Mouse (Mus musculus): Measurements from ENCODE around the gene BC035044. TPM values are rescaled to one million over a fixed set of nuclear protein-coding genes. Genes with fewer than 3 reads are reported as not detected.
A peak's percentile ranks its signal among the peaks of the same experiment; 100 is the strongest.

The BC035044 gene
- total and polyA plus RNA-seq, 2 experiments from 2014 or later, result 0.39 TPM; not detected in 1

- no peak; the same call in 1 of the 2 replicates for ATAC-seq
- WGBS, result 52% methylated on average over 2 of the region's 2 CpGs
- no peak overlapping the region for H3K27ac ChIP-seq
- no peaks in the 10 kb centered on the region for H3K4me1 ChIP-seq (ENCODE audit: insufficient read depth, low read length)
- no peaks in the 10 kb centered on the region for H3K27me3 ChIP-seq (ENCODE audit: insufficient read depth, low read length)
- H3K4me3 ChIP-seq (ENCODE audit: low read length), result no peak overlapping the region
- DNase-seq (ENCODE audit: low spot score), result peak; percentile 80
- H3K9me3 ChIP-seq (ENCODE audit: low read length), result no peaks in the 10 kb centered on the region
- H3K4me2 ChIP-seq (ENCODE audit: low read depth, low read length), result no peak overlapping the region
- TF ChIP-seq CTCF (IDR thresholded peaks at IDR 0.05; ENCODE audit: low read depth), result peak; percentile 75
- no peak overlapping the region for H3K9ac ChIP-seq (replicated peaks; ENCODE audit: low read length)
- no peaks in the 10 kb centered on the region for H3K36me3 ChIP-seq (ENCODE audit: insufficient read depth, low read length)
Observed at GRCm38 (mm10) chr6:128849902-128850301, 41.0 kb downstream of the BC035044 start.

- no peaks in the 10 kb centered on the region for H3K36me3 ChIP-seq (ENCODE audit: insufficient read depth, low read length)
- ATAC-seq (no peak), DNase-seq (ENCODE audit: low spot score) (no peak)
- no peaks in the 10 kb centered on the region for H3K9me3 ChIP-seq (ENCODE audit: low read length)
- WGBS, result 92% methylated on average over 4 of the region's 4 CpGs
- no peak for TF ChIP-seq CTCF (IDR thresholded peaks at IDR 0.05; ENCODE audit: low read depth)
- no peaks in the 10 kb centered on the region for H3K27me3 ChIP-seq (ENCODE audit: insufficient read depth, low read length)
- H3K4me1 ChIP-seq (ENCODE audit: insufficient read depth, low read length), result 0 out of 2 replicates have a peak, but pooled peaks cover 3% of the 10 kb centered on the region
- no peak overlapping the region for H3K9ac ChIP-seq (replicated peaks; ENCODE audit: low read length)
- no peak overlapping the region for H3K4me2 ChIP-seq (ENCODE audit: low read depth, low read length)
- H3K27ac ChIP-seq, result no peak overlapping the region
- H3K4me3 ChIP-seq (ENCODE audit: low read length), result no peak overlapping the region
Observed at GRCm38 (mm10) chr6:128847401-128847800, 43.5 kb downstream of the BC035044 start.

GRCm38 (mm10) chr6:128845998-128846542, 44.9 kb downstream of the BC035044 start:
- ATAC-seq (no peak), DNase-seq (ENCODE audit: low spot score) (no peak)
- H3K9me3 ChIP-seq (ENCODE audit: low read length), result no peaks in the 10 kb centered on the region
- H3K4me2 ChIP-seq (ENCODE audit: low read depth, low read length), result no peak overlapping the region
- no peak overlapping the region for H3K4me3 ChIP-seq (ENCODE audit: low read length)
- no peak overlapping the region for H3K27ac ChIP-seq
- H3K9ac ChIP-seq (replicated peaks; ENCODE audit: low read length), result no peak overlapping the region
- no peak for TF ChIP-seq CTCF (IDR thresholded peaks at IDR 0.05; ENCODE audit: low read depth)
- H3K4me1 ChIP-seq (ENCODE audit: insufficient read depth, low read length), result 0 out of 2 replicates have a peak, but pooled peaks cover 3% of the 10 kb centered on the region
- H3K27me3 ChIP-seq (ENCODE audit: insufficient read depth, low read length), result no peaks in the 10 kb centered on the region
- no peaks in the 10 kb centered on the region for H3K36me3 ChIP-seq (ENCODE audit: insufficient read depth, low read length)
- WGBS, result 69% methylated on average over 6 of the region's 9 CpGs

- WGBS, result 33% methylated on average over 7 of the region's 7 CpGs
- Histone ChIP-seq H3K27ac (no peak overlapping the region), H3K36me3 (ENCODE audit: insufficient read depth, low read length) (no peaks in the 10 kb centered on the region), H3K9ac (replicated peaks; ENCODE audit: low read length) (no peak overlapping the region), H3K4me3 (ENCODE audit: low read length) (no peak overlapping the region), H3K27me3 (ENCODE audit: insufficient read depth, low read length) (no peaks in the 10 kb centered on the region), H3K4me2 (ENCODE audit: low read depth, low read length) (no peak overlapping the region), H3K4me1 (ENCODE audit: insufficient read depth, low read length) (0 out of 2 replicates have a peak, but pooled peaks cover 3% of the 10 kb centered on the region), H3K9me3 (ENCODE audit: low read length) (no peaks in the 10 kb centered on the region)
- ATAC-seq, result peak; percentile 33
- TF ChIP-seq CTCF (IDR thresholded peaks at IDR 0.05; ENCODE audit: low read depth), result peak; percentile 100
- peak; percentile 93 for DNase-seq (ENCODE audit: low spot score)
Observed at GRCm38 (mm10) chr6:128845319-128845979, 45.5 kb downstream of the BC035044 start.

GRCm38 (mm10) chr6:128844586-128845080, 46.3 kb downstream of the BC035044 start:
- ATAC-seq, result no peak

GRCm38 (mm10) chr6:128844131-128844530, 46.8 kb downstream of the BC035044 start:
- no peak overlapping the region; the same call in 1 of the 2 replicates for H3K27ac ChIP-seq
- peak overlapping the region; percentile 61 for H3K4me3 ChIP-seq (ENCODE audit: low read length)

More at GRCm38 (mm10) chr6:128844586-128845080, 46.3 kb downstream of the BC035044 start:
- Histone ChIP-seq H3K4me2 (ENCODE audit: low read depth, low read length) (peak overlapping the region; percentile 61), H3K36me3 (ENCODE audit: insufficient read depth, low read length) (no peaks in the 10 kb centered on the region), H3K9me3 (ENCODE audit: low read length) (no peaks in the 10 kb centered on the region), H3K27me3 (ENCODE audit: insufficient read depth, low read length) (no peaks in the 10 kb centered on the region), H3K9ac (replicated peaks; ENCODE audit: low read length) (no peak overlapping the region), H3K27ac (no peak overlapping the region; the same call in 1 of the 2 replicates), H3K4me1 (ENCODE audit: insufficient read depth, low read length) (0 out of 2 replicates have a peak, but pooled peaks cover 3% of the 10 kb centered on the region), H3K4me3 (ENCODE audit: low read length) (peak overlapping the region; percentile 61; the same call in 1 of the 2 replicates)
- no peak for DNase-seq (ENCODE audit: low spot score)
- TF ChIP-seq CTCF (IDR thresholded peaks at IDR 0.05; ENCODE audit: low read depth), result no peak
- 79% methylated on average over 5 of the region's 5 CpGs for WGBS

More at GRCm38 (mm10) chr6:128844131-128844530, 46.8 kb downstream of the BC035044 start:
- peak overlapping the region; percentile 61 for H3K4me2 ChIP-seq (ENCODE audit: low read depth, low read length)
- H3K9ac ChIP-seq (replicated peaks; ENCODE audit: low read length), result no peak overlapping the region; the same call in 1 of the 2 replicates
- no peak for TF ChIP-seq CTCF (IDR thresholded peaks at IDR 0.05; ENCODE audit: low read depth)
- H3K27me3 ChIP-seq (ENCODE audit: insufficient read depth, low read length), result no peaks in the 10 kb centered on the region
- H3K4me1 ChIP-seq (ENCODE audit: insufficient read depth, low read length), result 0 out of 2 replicates have a peak, but pooled peaks cover 3% of the 10 kb centered on the region
- no peaks in the 10 kb centered on the region for H3K36me3 ChIP-seq (ENCODE audit: insufficient read depth, low read length)
- no peak for DNase-seq (ENCODE audit: low spot score)
- no peaks in the 10 kb centered on the region for H3K9me3 ChIP-seq (ENCODE audit: low read length)
- WGBS, result 22% methylated on average over 8 of the region's 8 CpGs
- no peak for ATAC-seq
